Mouse (Mus musculus) heart, postnatal 0 days (tissue): ENCODE data around the gene Tmem164. TPM values are rescaled to one million over a fixed set of nuclear protein-coding genes. Genes with fewer than 3 reads are reported as not detected.

Source experiments
- ATAC-seq: fragments of 200-750 bp; cut with Nextera tagmentation; 2 replicates; pipeline ENCODE4 v1.8.0; 2017; ENCODE audit warnings: low read depth, moderate number of reproducible peaks, moderate library complexity; ENCODE audit not compliant: insufficient read depth
- DNase-seq: peaks from one replicate; pipeline ENCODE4 v3.0.0-alpha.2; 2016; ENCODE audit warnings: low spot score
- H3K27ac ChIP-seq: fragments of 300-500 bp; sonication (generic); 2 replicates; pipeline ENCODE4 v1.5.1; 2014; ENCODE audit warnings: low read depth, mild to moderate bottlenecking
- H3K27me3 ChIP-seq: fragments of 300-500 bp; sonication (generic); 2 replicates; pipeline ENCODE4 v1.6.1; 2014; ENCODE audit warnings: low read length, mixed read lengths; ENCODE audit not compliant: control insufficient read depth, insufficient read depth
- H3K36me3 ChIP-seq: fragments of 300-500 bp; sonication (generic); replicated peaks from 2 replicates; pipeline ENCODE4 v1.6.1; 2014; ENCODE audit warnings: low read length, mixed read lengths; ENCODE audit not compliant: control insufficient read depth, insufficient read depth
- H3K4me1 ChIP-seq: fragments of 300-500 bp; sonication (generic); 2 replicates; pipeline ENCODE4 v1.6.1; 2014; ENCODE audit warnings: antibody characterized with exemption; ENCODE audit not compliant: control insufficient read depth, insufficient read depth
- H3K4me2 ChIP-seq: fragments of 300-500 bp; sonication (generic); 2 replicates; pipeline ENCODE4 v1.6.1; 2014; ENCODE audit warnings: low read depth, mild to moderate bottlenecking, low read length, moderate library complexity
- H3K4me3 ChIP-seq: fragments of 300-500 bp; sonication (generic); 2 replicates; pipeline ENCODE4 v1.5.1; 2014; ENCODE audit warnings: low read depth, low read length
- H3K9ac ChIP-seq: fragments of 300-500 bp; sonication (generic); replicated peaks from 2 replicates; pipeline ENCODE4 v1.6.1; 2014; ENCODE audit warnings: low read depth, low read length, mixed read lengths
- H3K9me3 ChIP-seq: fragments of 300-500 bp; sonication (generic); replicated peaks from 2 replicates; pipeline ENCODE4 v1.6.1; 2016; ENCODE audit warnings: low read length; ENCODE audit not compliant: control insufficient read depth
- CTCF ChIP-seq: IDR thresholded peaks from 2 replicates; pipeline ENCODE4 v1.5.1; 2016; ENCODE audit warnings: antibody characterized with exemption, control low read depth, low read depth
- EP300 ChIP-seq: IDR thresholded peaks from 2 replicates; pipeline ENCODE4 v1.6.1; 2016; ENCODE audit warnings: antibody characterized with exemption, low read depth
- whole genome bisulfite sequencing: fragments of 180-500 bp; shearing (Covaris S2); extraction: QIAGEN DNeasy Blood & Tissue Kit; methylation state at CpG from one replicate; pipeline ENCODE4 v1.1.7; 2014; 5-methylcytosine and 5-hydroxymethylcytosine counted together
- polyA plus RNA-seq: library from polyadenylated mRNA; unstranded; fragments of >200 nt; fragmentation: Nextera tagmentation; extraction: Ambion mirVana; gene quantifications from 2 replicates; pipeline ENCODE4 v1.2.1, GENCODE M21; 2015
- total RNA-seq: library from RNA; depleted of rRNA; stranded (reverse); fragments of >200 nt; gene quantifications from 2 replicates; pipeline ENCODE4 v1.2.3, GENCODE M21; 2014; ENCODE audit warnings: low replicate concordance

Gene Tmem164
- total and polyA plus RNA-seq, 2 experiments from 2014 or later: 57.0 to 127 TPM

DNA sequence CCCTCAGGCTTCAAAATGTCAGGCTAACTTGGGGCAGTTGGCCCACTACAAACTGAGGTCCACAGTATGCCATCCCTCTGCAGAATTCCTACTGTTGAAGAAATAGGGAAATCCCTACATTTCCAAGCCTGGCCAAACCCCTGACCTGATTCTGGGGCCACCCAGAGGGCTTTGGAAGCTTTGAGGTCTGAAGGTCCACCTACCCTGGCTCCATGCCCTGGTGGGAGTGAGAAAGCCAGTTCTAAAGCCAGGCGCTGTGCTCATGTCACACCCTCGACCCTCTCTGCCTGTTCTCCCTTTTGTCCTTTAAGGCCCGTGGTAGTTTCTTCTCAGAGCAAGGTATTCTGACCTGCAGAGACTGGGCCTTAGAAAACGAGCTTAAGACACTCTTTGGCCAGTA, 94.9 kb downstream of the Tmem164 start:
- H3K27ac ChIP-seq: no peak overlapping the region
- WGBS: 41% methylated on average over 4 of the region's 4 CpGs
- no peaks in the 10 kb centered on the region for H3K36me3 ChIP-seq

GRCm38 (mm10) chrX:142778638-142779037, 97.4 kb downstream of the Tmem164 start:
- H3K9ac ChIP-seq: no peak overlapping the region
- no peak for TF ChIP-seq CTCF
- peak; percentile 88 for TF ChIP-seq EP300
- no peaks in the 10 kb centered on the region for H3K36me3 ChIP-seq
- no peaks in the 10 kb centered on the region for H3K27me3 ChIP-seq
- no peak overlapping the region for H3K4me2 ChIP-seq
- no peak overlapping the region for H3K4me3 ChIP-seq
- DNase-seq (peak; percentile 78), ATAC-seq (peak; percentile 98)
- peak overlapping the region; percentile 85 for H3K27ac ChIP-seq
- WGBS: 31% methylated on average over 6 of the region's 6 CpGs
- no peaks in the 10 kb centered on the region for H3K9me3 ChIP-seq
- no peaks in the 10 kb centered on the region for H3K4me1 ChIP-seq

More for the DNA sequence above, 94.9 kb downstream of the Tmem164 start:
- Histone ChIP-seq H3K4me1 (no peaks in the 10 kb centered on the region), H3K4me2 (no peak overlapping the region), H3K27me3 (no peaks in the 10 kb centered on the region), H3K9ac (no peak overlapping the region), H3K9me3 (no peaks in the 10 kb centered on the region), H3K4me3 (no peak overlapping the region)
- TF ChIP-seq CTCF (no peak), EP300 (no peak)
- DNase-seq: no peak
- ATAC-seq: no peak

DNA sequence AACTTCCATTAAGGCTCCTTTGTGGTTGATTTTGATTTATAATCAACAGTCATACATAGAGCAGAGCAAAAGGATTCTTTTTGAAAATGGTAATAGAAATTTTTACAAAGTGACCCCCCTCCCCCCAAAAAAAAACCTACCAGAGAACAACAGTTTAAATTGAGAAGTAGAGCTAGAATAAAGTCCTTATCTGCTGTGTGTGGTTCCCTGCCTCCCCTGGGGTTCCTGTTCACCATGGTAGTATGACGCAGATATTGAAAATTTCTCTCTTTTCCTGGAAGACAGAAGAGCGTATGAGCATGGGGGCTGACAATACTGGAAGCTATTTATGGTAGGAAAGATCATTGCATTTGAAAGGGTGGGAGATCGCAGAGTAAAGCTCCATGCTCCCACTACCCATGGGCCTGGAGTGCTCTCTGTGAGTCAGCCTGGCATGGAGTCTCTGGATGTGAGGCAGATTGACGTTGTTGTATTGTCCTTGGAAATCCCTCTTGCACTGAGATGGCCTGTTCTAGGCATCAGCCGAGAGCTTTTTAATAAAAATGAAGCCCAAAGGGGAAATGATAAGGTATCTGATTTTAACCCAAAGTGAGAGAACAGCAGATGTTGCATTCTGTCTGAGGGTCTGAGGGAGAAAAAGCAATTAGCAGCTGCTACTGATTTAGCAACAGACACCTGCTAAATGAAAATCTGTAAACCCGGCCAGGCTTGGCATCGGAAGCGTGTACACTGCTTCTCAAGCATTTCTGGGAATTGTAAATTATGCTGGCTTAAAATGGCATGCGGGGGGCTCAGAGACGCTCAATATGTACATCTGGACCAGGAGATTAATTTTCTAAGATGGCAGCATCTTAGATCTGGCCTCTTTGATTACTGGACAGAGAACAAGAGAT, 105.2 kb downstream of the Tmem164 start:
- no peak overlapping the region for H3K9ac ChIP-seq
- H3K4me1 ChIP-seq: no peaks in the 10 kb centered on the region
- no peak overlapping the region for H3K4me2 ChIP-seq
- H3K27me3 ChIP-seq: no peaks in the 10 kb centered on the region
- H3K9me3 ChIP-seq: no peaks in the 10 kb centered on the region
- 76% methylated on average over 10 of the region's 10 CpGs for WGBS
- no peak for DNase-seq
- H3K36me3 ChIP-seq: no peaks in the 10 kb centered on the region
- H3K4me3 ChIP-seq: no peak overlapping the region
- ATAC-seq: no peak
- H3K27ac ChIP-seq: no peak overlapping the region
- TF ChIP-seq EP300 (no peak), CTCF (no peak)

DNA sequence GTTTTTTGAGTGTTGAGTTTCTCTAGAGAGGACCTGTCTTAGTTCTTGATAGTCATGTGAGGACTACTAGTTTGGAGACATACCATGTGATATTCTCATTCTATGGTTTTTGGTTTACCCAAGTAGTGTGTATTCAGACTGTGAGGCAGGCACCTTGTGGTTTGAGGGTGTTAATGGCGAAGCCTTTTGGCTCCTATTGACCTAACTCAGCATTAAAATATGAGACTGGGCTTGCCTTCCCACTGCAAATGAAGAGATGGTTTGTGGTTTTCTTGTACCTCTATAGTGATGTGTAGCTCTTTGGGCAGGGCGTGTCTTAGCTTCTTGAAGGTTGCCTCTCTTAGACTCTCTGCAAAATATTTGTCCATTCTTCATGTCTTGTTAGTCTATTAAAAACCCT, 111.0 kb downstream of the Tmem164 start:
- WGBS: 82% methylated on average over 2 of the region's 2 CpGs
- Histone ChIP-seq H3K4me2 (no peak overlapping the region), H3K9ac (no peak overlapping the region), H3K27me3 (no peaks in the 10 kb centered on the region), H3K4me1 (0 out of 2 replicates have a peak, but pooled peaks cover 3% of the 10 kb centered on the region), H3K27ac (no peak overlapping the region), H3K36me3 (no peaks in the 10 kb centered on the region), H3K9me3 (no peaks in the 10 kb centered on the region), H3K4me3 (no peak overlapping the region)
- no peak for ATAC-seq
- DNase-seq: no peak
- no peak for TF ChIP-seq EP300
- no peak for TF ChIP-seq CTCF

DNA sequence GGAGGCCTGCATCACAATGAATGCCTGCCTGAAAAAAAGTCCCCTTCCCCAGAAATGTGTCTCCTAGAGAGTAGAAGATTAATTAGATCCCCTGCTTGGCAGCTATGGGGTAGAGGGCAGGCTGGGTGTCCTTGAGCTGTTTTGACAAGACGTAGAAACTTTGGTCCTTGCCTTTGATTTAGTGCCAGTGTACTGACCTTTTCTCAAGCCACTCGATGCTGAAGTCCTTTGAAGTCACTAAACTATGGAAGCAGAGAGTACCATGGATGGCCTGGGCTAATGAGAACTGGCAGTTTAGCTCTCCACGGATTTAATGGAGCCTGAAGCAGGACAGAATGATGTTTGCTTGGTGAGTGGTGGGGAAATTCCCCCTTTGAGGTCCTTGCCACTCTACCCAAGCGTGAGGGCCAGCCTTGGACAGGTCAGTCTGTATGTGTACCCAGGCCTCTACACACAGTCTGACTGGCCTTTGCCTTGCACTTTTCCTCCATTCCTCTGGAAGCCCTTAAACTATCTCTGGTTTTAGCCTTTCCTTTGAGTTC, 112.9 kb downstream of the Tmem164 start:
- peak overlapping the region; percentile 61 for H3K27ac ChIP-seq
- WGBS: 51% methylated on average over 4 of the region's 4 CpGs
- ATAC-seq (no peak), DNase-seq (no peak)
- H3K27me3 ChIP-seq: no peaks in the 10 kb centered on the region
- 0 out of 2 replicates have a peak, but pooled peaks cover 3% of the 10 kb centered on the region for H3K4me1 ChIP-seq
- TF ChIP-seq CTCF (no peak), EP300 (no peak)
- no peak overlapping the region for H3K4me2 ChIP-seq
- no peak overlapping the region for H3K9ac ChIP-seq
- no peak overlapping the region for H3K4me3 ChIP-seq
- H3K9me3 ChIP-seq: no peaks in the 10 kb centered on the region
- 0 out of 2 replicates have a peak, but pooled peaks cover under 1% of the 10 kb centered on the region for H3K36me3 ChIP-seq
